Mouse (Mus musculus): ENCODE data around the gene Olfr703. TPM values are rescaled to one million over a fixed set of nuclear protein-coding genes. Genes with fewer than 3 reads are reported as not detected.

Olfr703 gene
- not detected in 2 replicates for polyA plus RNA-seq (2012; ENCODE audit: low replicate concordance)

GRCm38 (mm10) chr7:106843060-106843459 is at the start of gene Olfr703:
TSS of gene Olfr703 (plus strand) at chr7:106843360.

DNA sequence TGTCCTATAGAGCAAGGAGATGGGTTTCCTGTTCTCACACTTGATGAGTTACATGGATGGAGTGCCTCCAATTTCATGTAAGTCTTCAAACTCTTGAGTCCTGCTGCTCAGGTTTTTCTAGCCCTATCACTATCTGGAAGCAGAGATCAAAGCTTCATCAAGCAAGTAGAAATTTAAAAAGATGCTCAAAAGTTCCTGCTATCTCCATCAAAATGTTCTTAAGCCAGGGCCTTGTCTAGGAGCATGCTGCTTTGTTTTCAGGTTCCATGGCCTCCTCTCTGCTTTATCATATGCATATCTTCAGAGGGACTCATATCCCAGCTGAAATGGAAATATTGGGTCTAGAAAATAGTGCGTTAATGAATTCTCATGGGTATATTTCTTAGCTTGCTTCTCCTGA is 34.4 kb upstream of the Olfr703 start, which contains the start of gene Olfr700:
Gene Olfr700 (minus strand): TSS at position 101 of the 400 bp plus-strand sequence.

DNA sequence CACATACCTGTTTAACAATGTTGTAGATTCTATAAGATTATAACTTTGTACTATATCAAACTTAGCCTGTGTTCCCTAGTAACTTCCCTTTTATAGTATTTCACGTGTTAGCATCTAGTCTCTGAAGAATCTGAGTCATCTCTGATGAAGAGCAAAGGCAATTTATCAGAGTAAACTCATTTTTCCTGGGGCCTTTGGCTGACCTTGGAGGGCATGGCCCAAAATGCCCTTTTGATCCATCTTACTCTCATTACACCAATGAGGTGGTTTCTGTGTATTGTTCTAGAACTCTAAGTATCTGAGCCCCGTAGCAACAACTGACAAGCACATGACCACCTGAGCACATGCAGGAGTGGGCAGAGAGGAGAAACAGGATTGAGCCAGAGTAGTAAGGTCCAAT is 29.3 kb upstream of the Olfr703 start, which contains the start of gene Olfr701:
Gene Olfr701 (plus strand): TSS at position 301 of the 400 bp plus-strand sequence.

GRCm38 (mm10) chr7:106833793-106834192 is 9.4 kb upstream of the Olfr703 start, which contains the start of gene Olfr702:
TSS of gene Olfr702 (minus strand) at chr7:106833893.

GRCm38 (mm10) chr7:106862885-106863284 is 19.7 kb downstream of the Olfr703 start, which contains the start of gene Olfr704:
TSS of gene Olfr704 (plus strand) at chr7:106863185.

GRCm38 (mm10) chr7:106876791-106877190 is 33.6 kb downstream of the Olfr703 start, which contains the start of gene Olfr705:
TSS of gene Olfr705 (minus strand) at chr7:106876891.

DNA sequence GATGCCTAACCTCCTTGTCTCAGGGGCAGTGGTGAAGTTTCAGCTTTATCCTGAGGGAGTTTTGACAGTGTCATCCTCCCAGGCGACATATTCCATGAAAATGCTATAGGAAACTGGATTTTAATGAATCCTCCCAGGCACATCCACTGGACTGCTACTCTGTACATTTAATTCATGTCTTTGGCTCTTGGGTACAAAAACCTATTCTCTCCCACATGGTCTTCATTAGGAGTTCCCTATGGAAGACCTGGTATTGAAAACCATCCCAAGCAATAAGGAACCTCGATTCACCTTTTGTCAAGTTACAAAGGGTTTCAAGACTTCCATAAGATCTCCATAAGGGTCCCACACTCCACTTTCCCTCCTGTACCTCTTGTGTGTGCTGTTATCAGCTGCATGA is 44.9 kb downstream of the Olfr703 start, which contains the start of gene Olfr706:
Gene Olfr706 (minus strand): TSS at position 101 of the 400 bp plus-strand sequence.

Other genes with a start within 250 kb of the Olfr703 start
- not detected in 2 replicates for gene Olfr693, start 162.8 kb upstream of the Olfr703 start, polyA plus RNA-seq (2012; ENCODE audit: low replicate concordance)
- not detected in 2 replicates for gene Olfr694, start 151.5 kb upstream of the Olfr703 start, polyA plus RNA-seq (2012; ENCODE audit: low replicate concordance)
- not detected in 2 replicates for gene Olfr695, start 127.0 kb upstream of the Olfr703 start, polyA plus RNA-seq (2012; ENCODE audit: low replicate concordance)
- gene Olfr697, start 100.9 kb upstream of the Olfr703 start, polyA plus RNA-seq (2012; ENCODE audit: low replicate concordance), result not detected in 2 replicates
- not detected in 2 replicates for gene Olfr698, start 88.0 kb upstream of the Olfr703 start, polyA plus RNA-seq (2012; ENCODE audit: low replicate concordance)
- gene Olfr699, start 50.2 kb upstream of the Olfr703 start, polyA plus RNA-seq (2012; ENCODE audit: low replicate concordance), result not detected in 2 replicates
- not detected in 2 replicates for gene Olfr700, start 34.5 kb upstream of the Olfr703 start, polyA plus RNA-seq (2012; ENCODE audit: low replicate concordance)
- gene Olfr701, start 29.2 kb upstream of the Olfr703 start, polyA plus RNA-seq (2012; ENCODE audit: low replicate concordance), result not detected in 2 replicates
- not detected in 2 replicates for gene Olfr702, start 9.5 kb upstream of the Olfr703 start, polyA plus RNA-seq (2012; ENCODE audit: low replicate concordance)
- gene Olfr704, start 19.8 kb downstream of the Olfr703 start, polyA plus RNA-seq (2012; ENCODE audit: low replicate concordance), result not detected in 2 replicates
- gene Olfr705, start 33.5 kb downstream of the Olfr703 start, polyA plus RNA-seq (2012; ENCODE audit: low replicate concordance), result not detected in 2 replicates
- not detected in 2 replicates for gene Olfr706, start 44.8 kb downstream of the Olfr703 start, polyA plus RNA-seq (2012; ENCODE audit: low replicate concordance)
- not detected in 2 replicates for gene Olfr707, start 57.9 kb downstream of the Olfr703 start, polyA plus RNA-seq (2012; ENCODE audit: low replicate concordance)
- not detected in 2 replicates for gene Olfr1532-ps1, start 64.6 kb downstream of the Olfr703 start, polyA plus RNA-seq (2012; ENCODE audit: low replicate concordance)
- gene Olfr709-ps1, start 88.9 kb downstream of the Olfr703 start, polyA plus RNA-seq (2012; ENCODE audit: low replicate concordance), result not detected in 2 replicates
- gene Olfr710, start 105.0 kb downstream of the Olfr703 start, polyA plus RNA-seq (2012; ENCODE audit: low replicate concordance), result not detected in 2 replicates
- gene Olfr6, start 120.6 kb downstream of the Olfr703 start, polyA plus RNA-seq (2012; ENCODE audit: low replicate concordance), result 0.03 TPM in 1 of 2 replicates, not detected in the other
- not detected in 2 replicates for gene Olfr711, start 132.1 kb downstream of the Olfr703 start, polyA plus RNA-seq (2012; ENCODE audit: low replicate concordance)
- not detected in 2 replicates for gene Olfr2, start 162.7 kb downstream of the Olfr703 start, polyA plus RNA-seq (2012; ENCODE audit: low replicate concordance)
- not detected in 2 replicates for gene Olfr713, start 187.8 kb downstream of the Olfr703 start, polyA plus RNA-seq (2012; ENCODE audit: low replicate concordance)
- gene Olfr714, start 227.6 kb downstream of the Olfr703 start, polyA plus RNA-seq (2012; ENCODE audit: low replicate concordance), result not detected in 2 replicates
- not detected in 2 replicates for gene Olfr17, start 249.9 kb downstream of the Olfr703 start, polyA plus RNA-seq (2012; ENCODE audit: low replicate concordance)

Data from hematopoietic multipotent progenitor cell, adult 10-12 weeks (in vitro differentiated cells).